9 mouse cellular contexts compared by ENCODE assay signal in genomic region chr9:101249626-101250025, GRCm38 (mm10). TPM values are rescaled to one million over a fixed set of nuclear protein-coding genes. Genes with fewer than 3 reads are reported as not detected.
DNase-seq lines count a peak whose midpoint lies in the region; ATAC-seq lines count a peak whose summit lies in the region.
"Had no signal": no experiment of that assay in that cellular context is flagged by ENCODE, and none has a peak within 500 bp of the region (broad histone marks: within the 10 kb centered on the region; RNA-seq: fewer than 3 reads in every experiment).

No protein-coding gene starts in this region.

- H3K27me3 ChIP-seq in kidney, embryonic 16.5 days (ENCODE audit: insufficient read depth, low read length): no peaks in the 10 kb centered on the region
- H3K27me3 ChIP-seq in embryonic facial prominence, embryonic 13.5 days: no peaks in the 10 kb centered on the region
- H3K27me3 ChIP-seq in limb, embryonic 13.5 days: no peaks in the 10 kb centered on the region
- no peaks in the 10 kb centered on the region for H3K27me3 ChIP-seq in stomach, embryonic 15.5 days (replicated peaks)

- peak overlapping the region; percentile 53 for H3K4me2 ChIP-seq in kidney, embryonic 16.5 days (replicated peaks; ENCODE audit: low read depth, low read length)
- H3K4me2 ChIP-seq in embryonic facial prominence, embryonic 13.5 days: peak overlapping the region; percentile 76
- peak overlapping the region; percentile 68 for H3K4me2 ChIP-seq in limb, embryonic 13.5 days (replicated peaks)
- peak overlapping the region; percentile 62; the same call in 1 of the 2 replicates for H3K4me2 ChIP-seq in stomach, embryonic 15.5 days

- H3K27ac ChIP-seq in kidney, embryonic 16.5 days (ENCODE audit: low read length): no peak overlapping the region
- H3K27ac ChIP-seq in embryonic facial prominence, embryonic 13.5 days: no peak overlapping the region
- H3K27ac ChIP-seq in limb, embryonic 13.5 days: no peak overlapping the region
- H3K27ac ChIP-seq in stomach, embryonic 15.5 days: no peak overlapping the region; the same call in 1 of the 2 replicates

- ATAC-seq in kidney, embryonic 16.5 days (ENCODE audit: low FRiP score, low TSS enrichment): no peak
- no peak for ATAC-seq in embryonic facial prominence, embryonic 13.5 days (ENCODE audit: insufficient number of reproducible peaks, insufficient read depth, low FRiP score, low TSS enrichment, low read depth)
- no peak for ATAC-seq in limb, embryonic 13.5 days (ENCODE audit: low FRiP score, low read depth)
- ATAC-seq in stomach, embryonic 15.5 days (ENCODE audit: insufficient read depth, low FRiP score, low read depth): no peak
- ATAC-seq in erythroid progenitor cell, adult 5-6 weeks (replicated peaks; ENCODE audit: low FRiP score, poor library complexity, severe bottlenecking): no peak

- H3K36me3 ChIP-seq in kidney, embryonic 16.5 days (ENCODE audit: insufficient read depth, low read length): no peaks in the 10 kb centered on the region
- no peaks in the 10 kb centered on the region for H3K36me3 ChIP-seq in embryonic facial prominence, embryonic 13.5 days
- no peaks in the 10 kb centered on the region for H3K36me3 ChIP-seq in limb, embryonic 13.5 days
- H3K36me3 ChIP-seq in stomach, embryonic 15.5 days: no peaks in the 10 kb centered on the region

- intact Hi-C loops in left cerebral cortex, postnatal 36 days (cut with DNase I): loop anchor here (2.0 to 5.0 kb wide), 2 partner anchors 67 to 177 kb away; partner anchors contain the start of gene Msl2

- peak overlapping the region; percentile 9; the same call in 1 of the 2 replicates for H3K9ac ChIP-seq in kidney, embryonic 16.5 days (replicated peaks; ENCODE audit: low read length)
- H3K9ac ChIP-seq in embryonic facial prominence, embryonic 13.5 days: 0 out of 2 replicates have a peak overlapping the region, but pooled peaks have one; percentile 92
- no peak overlapping the region for H3K9ac ChIP-seq in limb, embryonic 13.5 days
- H3K9ac ChIP-seq in stomach, embryonic 15.5 days: no peak overlapping the region

- H3K4me1 ChIP-seq in kidney, embryonic 16.5 days (ENCODE audit: insufficient read depth, low read length): peaks cover 14% of the 10 kb centered on the region
- peaks cover 14% of the 10 kb centered on the region for H3K4me1 ChIP-seq in embryonic facial prominence, embryonic 13.5 days
- peaks cover 17% of the 10 kb centered on the region for H3K4me1 ChIP-seq in limb, embryonic 13.5 days
- H3K4me1 ChIP-seq in stomach, embryonic 15.5 days: 0 out of 2 replicates have a peak, but pooled peaks cover 8% of the 10 kb centered on the region

- peak overlapping the region; percentile 80; the same call in 1 of the 2 replicates for H3K4me3 ChIP-seq in kidney, embryonic 16.5 days (ENCODE audit: low read length)
- peak overlapping the region; percentile 83; the same call in 1 of the 2 replicates for H3K4me3 ChIP-seq in embryonic facial prominence, embryonic 13.5 days
- no peak overlapping the region for H3K4me3 ChIP-seq in limb, embryonic 13.5 days
- H3K4me3 ChIP-seq in stomach, embryonic 15.5 days (replicated peaks): no peak overlapping the region

- H3K9me3 ChIP-seq in kidney, embryonic 16.5 days (ENCODE audit: low read length): no peaks in the 10 kb centered on the region
- no peaks in the 10 kb centered on the region for H3K9me3 ChIP-seq in embryonic facial prominence, embryonic 13.5 days
- no peaks in the 10 kb centered on the region for H3K9me3 ChIP-seq in limb, embryonic 13.5 days
- H3K9me3 ChIP-seq in stomach, embryonic 15.5 days: no peaks in the 10 kb centered on the region

- DNase-seq in kidney, adult 11 months: no peak
- no peak for DNase-seq in left cerebral cortex, postnatal 36 days (ENCODE audit: low spot score in 2 of 2)
- DNase-seq in lung, adult 18-20 months: no peak
- DNase-seq: cerebellum, adult 18-20 months had no signal

- WGBS in kidney, embryonic 16.5 days: 57% methylated on average over 4 of the region's 4 CpGs
- WGBS in embryonic facial prominence, embryonic 13.5 days: 77% methylated on average over 4 of the region's 4 CpGs
- 72% methylated on average over 4 of the region's 4 CpGs for WGBS in limb, embryonic 13.5 days
- 58% methylated on average over 4 of the region's 4 CpGs for WGBS in stomach, embryonic 15.5 days

RNA-seq across cellular contexts. Expression of gene Ppp2r3a, which starts 2.0 kb away (rescaled TPM):
- polyA plus RNA-seq in kidney, embryonic 16.5 days (2015; fragmentation: Nextera tagmentation; extraction: Ambion mirVana): 15.7 and 18.8 TPM in 2 replicates
- polyA plus RNA-seq in embryonic facial prominence, embryonic 13.5 days (2015; fragmentation: Nextera tagmentation; extraction: Ambion mirVana): 15.3 and 16.4 TPM in 2 replicates
- 16.0 and 18.1 TPM in 2 replicates for polyA plus RNA-seq in limb, embryonic 13.5 days (2015; fragmentation: Nextera tagmentation; extraction: Ambion mirVana)
- polyA plus RNA-seq in stomach, embryonic 15.5 days (2015; fragmentation: Nextera tagmentation; extraction: Ambion mirVana): 11.5 and 12.5 TPM in 2 replicates
- total RNA-seq in left cerebral cortex, postnatal 36 days (2021): 10 to 100 TPM; 20.4 to 22.3 TPM
- 2.5 and 2.9 TPM in 2 replicates for total RNA-seq in erythroid progenitor cell, adult 5-6 weeks (2015; ENCODE audit: low replicate concordance)
- 1.0 TPM in 1 of 2 replicates, not detected in the other for total RNA-seq in erythroid progenitor cell, adult 5-6 weeks (2017; ENCODE audit: low replicate concordance)

Comparison
In these comparisons a context has a peak if more than half of its experiments do, and no peak if none do; other contexts are left out.
1. H3K4me3 ChIP-seq: peak in kidney, embryonic 16.5 days (single experiment) and embryonic facial prominence, embryonic 13.5 days (single experiment); none in limb, embryonic 13.5 days (single experiment) and stomach, embryonic 15.5 days (single experiment).
2. H3K9ac ChIP-seq: peak in kidney, embryonic 16.5 days (single experiment) and embryonic facial prominence, embryonic 13.5 days (single experiment); none in limb, embryonic 13.5 days (single experiment) and stomach, embryonic 15.5 days (single experiment).
3. Peak in every context shown above with its lines, with median percentiles within 50 percentile points of each other: H3K4me2 ChIP-seq.